Mouse (Mus musculus) midbrain, embryonic 16.5 days (tissue): Measurements from ENCODE around the gene Vasp. TPM values are rescaled to one million over a fixed set of nuclear protein-coding genes. Genes with fewer than 3 reads are reported as not detected.
A peak's percentile ranks its signal among the peaks of the same experiment; 100 is the strongest.

Experiments used
- ATAC-seq: fragments of 200-750 bp; cut with Nextera tagmentation; 2 replicates; pipeline ENCODE4 v1.8.0; 2017; ENCODE audit warnings: moderate TSS enrichment
- H3K27ac ChIP-seq: fragments of 300-500 bp; sonication (generic); 2 replicates; pipeline ENCODE4 v1.5.1; 2014; ENCODE audit warnings: mild to moderate bottlenecking, low read length, mixed read lengths
- H3K27me3 ChIP-seq: fragments of 300-500 bp; sonication (generic); 2 replicates; pipeline ENCODE4 v1.6.1; 2014; ENCODE audit warnings: low read depth, low read length, mixed read lengths; ENCODE audit not compliant: control insufficient read depth, insufficient read depth
- H3K36me3 ChIP-seq: fragments of 300-500 bp; sonication (generic); 2 replicates; pipeline ENCODE4 v1.6.1; 2014; ENCODE audit warnings: mild to moderate bottlenecking, low read length, moderate library complexity, mixed read lengths; ENCODE audit not compliant: control insufficient read depth, insufficient read depth
- H3K4me1 ChIP-seq: fragments of 300-500 bp; sonication (generic); 2 replicates; pipeline ENCODE4 v1.6.1; 2014; ENCODE audit warnings: mild to moderate bottlenecking, low read length, mixed read lengths; ENCODE audit not compliant: control insufficient read depth, insufficient read depth
- H3K4me2 ChIP-seq: fragments of 300-500 bp; sonication (generic); 2 replicates; pipeline ENCODE4 v1.6.1; 2014; ENCODE audit warnings: mild to moderate bottlenecking, low read length, mixed read lengths
- H3K4me3 ChIP-seq: fragments of 300-500 bp; sonication (generic); 2 replicates; pipeline ENCODE4 v1.5.1; 2014; ENCODE audit warnings: low read depth, mild to moderate bottlenecking, low read length, moderate library complexity, mixed read lengths
- H3K9ac ChIP-seq: fragments of 300-500 bp; sonication (generic); 2 replicates; pipeline ENCODE4 v1.6.1; 2014; ENCODE audit warnings: low read depth, low read length, mixed read lengths
- H3K9me3 ChIP-seq: fragments of 300-500 bp; sonication (generic); replicated peaks from 2 replicates; pipeline ENCODE4 v1.6.1; 2014; ENCODE audit warnings: mild to moderate bottlenecking, low read length, mixed read lengths; ENCODE audit not compliant: control insufficient read depth, poor library complexity, severe bottlenecking
- WGBS: fragments of 180-500 bp; shearing (Covaris S2); extraction: QIAGEN DNeasy Blood & Tissue Kit; methylation state at CpG from one replicate; pipeline ENCODE4 v1.1.7; 2014; 5-methylcytosine and 5-hydroxymethylcytosine counted together
- polyA plus RNA-seq: library from polyadenylated mRNA; unstranded; fragments of >200 nt; fragmentation: Nextera tagmentation; extraction: Ambion mirVana; gene quantifications from 2 replicates; pipeline ENCODE4 v1.2.1, GENCODE M21; 2015

Gene Vasp
- polyA plus RNA-seq, 1 experiment from 2014 or later, result 35.5 TPM

- Histone ChIP-seq H3K27me3 (peaks cover 10% of the 10 kb centered on the region), H3K9me3 (no peaks in the 10 kb centered on the region), H3K4me1 (peaks cover 20% of the 10 kb centered on the region), H3K4me2 (no peak overlapping the region), H3K9ac (no peak overlapping the region), H3K4me3 (no peak overlapping the region), H3K27ac (no peak overlapping the region), H3K36me3 (no peaks in the 10 kb centered on the region)
- WGBS, result 36% methylated on average over 4 of the region's 4 CpGs
- no peak for ATAC-seq
These were observed 40.4 kb upstream of the Vasp start for GRCm38 (mm10) chr7:19311991-19312390.

- peak within 1 kb of the TSS; percentile 62 for H3K4me3 ChIP-seq
- no peaks in the 10 kb centered on the region for H3K36me3 ChIP-seq
- peaks cover 29% of the 10 kb centered on the region for H3K27me3 ChIP-seq
- no peak within 1 kb of the TSS for H3K27ac ChIP-seq
- no peaks in the 10 kb centered on the region for H3K9me3 ChIP-seq
- peak within 1 kb of the TSS; percentile 98 for H3K4me2 ChIP-seq
- peak; percentile 85 for ATAC-seq
- under 1% methylated on average over 49 of the region's 49 CpGs for WGBS
- peaks cover 21% of the 10 kb centered on the region for H3K4me1 ChIP-seq
- peak within 1 kb of the TSS; percentile 70 for H3K9ac ChIP-seq
These were observed 38.4 kb upstream of the Vasp start, which contains the start of gene Fosb for GRCm38 (mm10) chr7:19309884-19310641. TSS of gene Fosb (minus strand) at chr7:19310051.

- Histone ChIP-seq H3K4me3 (peak overlapping the region; percentile 62), H3K36me3 (no peaks in the 10 kb centered on the region), H3K9ac (peak overlapping the region; percentile 1), H3K27ac (no peak overlapping the region), H3K4me1 (peaks cover 28% of the 10 kb centered on the region), H3K4me2 (peak overlapping the region; percentile 98), H3K9me3 (no peaks in the 10 kb centered on the region), H3K27me3 (peaks cover 30% of the 10 kb centered on the region)
- ATAC-seq, result no peak
- 2% methylated on average over 48 of the region's 48 CpGs for WGBS
These were observed 37.8 kb upstream of the Vasp start for GRCm38 (mm10) chr7:19309278-19309883.

- under 1% methylated on average over 58 of the region's 58 CpGs for WGBS
- peak overlapping the region; percentile 62 for H3K4me3 ChIP-seq
- H3K27me3 ChIP-seq, result peaks cover 33% of the 10 kb centered on the region
- H3K4me2 ChIP-seq, result peak overlapping the region; percentile 98
- no peaks in the 10 kb centered on the region for H3K9me3 ChIP-seq
- H3K27ac ChIP-seq, result peak overlapping the region; percentile 77
- H3K36me3 ChIP-seq, result no peaks in the 10 kb centered on the region
- H3K4me1 ChIP-seq, result peaks cover 33% of the 10 kb centered on the region
- ATAC-seq, result peak; percentile 86
- peak overlapping the region; percentile 62 for H3K9ac ChIP-seq
These were observed 37.0 kb upstream of the Vasp start for GRCm38 (mm10) chr7:19308454-19309277.

GRCm38 (mm10) chr7:19307739-19308453 lies 36.3 kb upstream of the Vasp start:
- WGBS, result 2% methylated on average over 18 of the region's 18 CpGs
- Histone ChIP-seq H3K27me3 (peaks cover 41% of the 10 kb centered on the region), H3K4me1 (peaks cover 34% of the 10 kb centered on the region), H3K4me3 (peak overlapping the region; percentile 62), H3K4me2 (peak overlapping the region; percentile 98), H3K9me3 (no peaks in the 10 kb centered on the region), H3K36me3 (no peaks in the 10 kb centered on the region), H3K9ac (peak overlapping the region; percentile 62), H3K27ac (peak overlapping the region; percentile 77)
- ATAC-seq, result peak; percentile 63

GRCm38 (mm10) chr7:19306819-19307738 lies 35.5 kb upstream of the Vasp start:
- no peak for ATAC-seq
- WGBS, result 70% methylated on average over 25 of the region's 25 CpGs
- Histone ChIP-seq H3K9me3 (no peaks in the 10 kb centered on the region), H3K4me1 (peaks cover 39% of the 10 kb centered on the region), H3K4me2 (no peak overlapping the region), H3K27me3 (peaks cover 41% of the 10 kb centered on the region), H3K27ac (no peak overlapping the region), H3K36me3 (no peaks in the 10 kb centered on the region), H3K9ac (no peak overlapping the region), H3K4me3 (no peak overlapping the region)

GRCm38 (mm10) chr7:19305796-19306765 lies 34.5 kb upstream of the Vasp start:
- H3K27ac ChIP-seq, result no peak overlapping the region
- 48% methylated on average over 16 of the region's 16 CpGs for WGBS
- peaks cover 42% of the 10 kb centered on the region for H3K4me1 ChIP-seq
- no peak for ATAC-seq
- H3K27me3 ChIP-seq, result peaks cover 36% of the 10 kb centered on the region
- H3K9ac ChIP-seq, result no peak overlapping the region
- no peaks in the 10 kb centered on the region for H3K36me3 ChIP-seq
- no peak overlapping the region for H3K4me2 ChIP-seq
- no peaks in the 10 kb centered on the region for H3K9me3 ChIP-seq
- no peak overlapping the region for H3K4me3 ChIP-seq
